Mouse (Mus musculus): Measurements from ENCODE around the gene Gpr35.
"Not testable (repeated sequence)": the region's sequence is repeated elsewhere in the genome, so short reads cannot be mapped to it uniquely, and the experiment has no call there.

Gene Gpr35

GRCm38 (mm10) chr1:92933611-92934010 lies 17.1 kb upstream of the Gpr35 start:
- DNase-seq (ENCODE audit: low spot score in 2 of 2): no peak

GRCm38 (mm10) chr1:92934182-92934827 lies 16.4 kb upstream of the Gpr35 start, which contains the start of gene Capn10:
Capn10 (plus strand) TSS chr1:92934376.
- peak; percentile 95 to 97 for DNase-seq (ENCODE audit: low spot score in 2 of 2)

GRCm38 (mm10) chr1:92935054-92935962 lies 15.4 kb upstream of the Gpr35 start:
- no peak for DNase-seq (ENCODE audit: low spot score in 2 of 2)

- no peak for DNase-seq (ENCODE audit: low spot score in 2 of 2)
Measured at GRCm38 (mm10) chr1:92935977-92936376, 14.7 kb upstream of the Gpr35 start.

GRCm38 (mm10) chr1:92936467-92936866 lies 14.2 kb upstream of the Gpr35 start:
- no peak for DNase-seq (ENCODE audit: low spot score in 2 of 2)

GRCm38 (mm10) chr1:92937797-92938196 lies 12.9 kb upstream of the Gpr35 start:
- no peak for DNase-seq (ENCODE audit: low spot score in 2 of 2)

GRCm38 (mm10) chr1:92939746-92940145 lies 10.9 kb upstream of the Gpr35 start:
- no peak for DNase-seq (ENCODE audit: low spot score in 2 of 2)

- no peak for DNase-seq (ENCODE audit: low spot score in 2 of 2)
Measured at GRCm38 (mm10) chr1:92943219-92943989, 7.3 kb upstream of the Gpr35 start.

- no peak for DNase-seq (ENCODE audit: low spot score in 2 of 2)
Measured at GRCm38 (mm10) chr1:92947966-92948365, 2.7 kb upstream of the Gpr35 start.

GRCm38 (mm10) chr1:92949426-92949825 lies 1.2 kb upstream of the Gpr35 start:
- no peak for DNase-seq (ENCODE audit: low spot score in 2 of 2)

- no peak for DNase-seq (ENCODE audit: low spot score in 2 of 2)
Measured at GRCm38 (mm10) chr1:92953641-92954040, 3.0 kb downstream of the Gpr35 start.

GRCm38 (mm10) chr1:92956571-92957335 lies 6.1 kb downstream of the Gpr35 start:
- DNase-seq (ENCODE audit: low spot score in 2 of 2): peak; percentile 46 to 68

GRCm38 (mm10) chr1:92958999-92959398 lies 8.3 kb downstream of the Gpr35 start:
- DNase-seq (ENCODE audit: low spot score in 2 of 2): no peak

GRCm38 (mm10) chr1:92970791-92971190 lies 20.1 kb downstream of the Gpr35 start:
- not testable (repeated sequence) for DNase-seq (ENCODE audit: low spot score in 2 of 2)

- DNase-seq (ENCODE audit: low spot score in 2 of 2): no peak
Measured at GRCm38 (mm10) chr1:92971879-92972795, 21.5 kb downstream of the Gpr35 start.

GRCm38 (mm10) chr1:92972854-92973253 lies 22.2 kb downstream of the Gpr35 start:
- DNase-seq (ENCODE audit: low spot score in 2 of 2): no peak

- DNase-seq (ENCODE audit: low spot score in 2 of 2): peak; percentile 38 to 39
Measured at GRCm38 (mm10) chr1:92976141-92976566, 25.5 kb downstream of the Gpr35 start.

GRCm38 (mm10) chr1:92978645-92979044 lies 28.0 kb downstream of the Gpr35 start:
- no peak for DNase-seq (ENCODE audit: low spot score in 2 of 2)

- no peak for DNase-seq (ENCODE audit: low spot score in 2 of 2)
Measured at GRCm38 (mm10) chr1:92979073-92979602, 28.5 kb downstream of the Gpr35 start.

Measured in heart, adult 9 months (tissue).